Mouse (Mus musculus): ENCODE measurements around the gene Retreg3. TPM values are rescaled to one million over a fixed set of nuclear protein-coding genes. Genes with fewer than 3 reads are reported as not detected.

Retreg3 gene
- polyA plus RNA-seq (2016; fragmentation: Nextera tagmentation; extraction: Ambion mirVana): 19.7 and 20.2 TPM in 2 replicates

DNA sequence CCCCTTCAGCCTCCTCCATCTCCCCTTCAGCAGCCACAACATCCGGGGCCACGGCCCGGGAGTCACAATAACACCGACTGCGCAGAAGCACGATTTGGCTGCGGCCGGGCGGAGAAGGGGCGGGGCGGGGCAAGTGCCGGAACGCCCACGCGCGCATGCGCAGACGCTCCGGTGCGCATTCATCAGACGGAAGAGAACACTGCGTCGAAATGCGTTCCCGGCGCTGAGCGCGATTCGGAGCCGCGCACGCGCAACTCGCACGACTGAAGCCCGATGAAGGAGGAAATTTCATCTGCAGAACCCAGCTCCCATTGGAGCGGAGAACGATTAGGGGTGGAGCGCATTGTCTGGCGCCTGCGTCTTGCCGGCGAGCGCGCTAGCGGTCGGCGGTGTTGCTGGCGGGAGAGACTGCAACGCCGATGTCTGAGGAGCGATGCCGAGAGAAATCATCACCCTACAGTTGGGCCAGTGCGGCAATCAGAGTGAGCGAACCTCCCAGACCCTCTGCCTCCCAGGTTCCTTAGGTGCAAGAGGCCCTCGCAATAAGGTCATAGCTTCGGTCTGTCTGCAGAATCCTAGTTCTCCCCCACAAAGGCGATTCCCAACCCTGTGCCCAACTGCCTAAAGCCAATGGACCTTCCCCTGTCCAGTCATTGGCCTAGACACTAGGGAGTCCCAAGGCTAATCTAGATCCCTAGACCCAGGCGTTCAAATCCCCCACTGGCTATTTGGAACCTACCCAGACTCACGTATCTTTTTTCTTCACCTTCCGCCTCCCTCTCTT is at the start of gene Retreg3, which contains the start of gene Tubg1:
TSS of gene Retreg3 (minus strand) at position 133 of the 784 bp plus-strand sequence.
TSS of gene Tubg1 (plus strand) at position 178 of the 784 bp plus-strand sequence.
- H3K36me3 ChIP-seq (replicated peaks): peaks cover 57% of the 10 kb centered on the region

DNA sequence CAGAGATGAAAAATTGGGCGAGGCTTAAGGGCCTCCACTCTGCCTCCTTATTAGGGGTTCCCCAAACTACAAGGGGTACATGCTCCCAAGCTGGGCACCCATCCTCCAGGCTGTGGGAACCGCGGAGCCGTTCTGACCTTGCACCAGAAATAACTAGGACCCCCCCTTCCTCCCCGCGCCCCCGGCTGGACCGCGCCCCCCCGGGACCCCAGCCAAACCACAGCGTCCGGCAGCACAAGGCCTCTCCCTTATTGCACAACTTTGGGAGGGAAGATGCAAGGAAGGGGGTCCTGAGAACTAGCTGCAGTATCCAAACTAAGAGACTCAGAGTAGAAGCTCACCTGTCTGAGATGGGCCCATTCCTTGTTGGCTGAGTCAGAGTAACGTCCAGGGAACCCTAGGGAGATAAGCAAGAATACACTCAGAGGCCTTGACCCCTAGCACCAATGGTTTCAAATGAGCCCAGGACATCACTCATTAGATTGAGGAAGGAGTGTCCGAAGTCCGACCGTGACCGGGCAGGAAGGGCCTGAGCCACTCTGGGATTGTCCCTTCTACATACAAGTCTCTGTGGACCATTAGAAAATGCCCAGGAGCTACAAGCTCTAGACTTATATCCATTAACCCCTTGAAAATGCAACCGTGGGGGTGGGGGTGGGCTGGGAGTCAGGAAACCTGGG is 48.7 kb upstream of the Retreg3 start:
- Histone ChIP-seq H3K27ac (replicated peaks) (no peak overlapping the region), H3K36me3 (replicated peaks) (peaks cover 20% of the 10 kb centered on the region), H3K9me3 (no peaks in the 10 kb centered on the region), H3K4me1 (peaks cover 74% of the 10 kb centered on the region), H3K27me3 (replicated peaks; ENCODE audit: low read depth, poor library complexity, severe bottlenecking) (peaks cover 85% of the 10 kb centered on the region), H3K4me3 (no peak overlapping the region)
- no peak for DNase-seq (ENCODE audit: low spot score)
- 57% methylated on average over 18 of the region's 18 CpGs for WGBS

More for the DNA sequence above, at the start of gene Retreg3, which contains the start of gene Tubg1:
- Histone ChIP-seq H3K9me3 (no peaks in the 10 kb centered on the region), H3K4me3 (peak within 1 kb of the TSS; percentile 94), H3K27ac (replicated peaks) (peak within 1 kb of the TSS; percentile 93), H3K27me3 (replicated peaks; ENCODE audit: low read depth, poor library complexity, severe bottlenecking) (no peaks in the 10 kb centered on the region), H3K4me1 (peaks cover 34% of the 10 kb centered on the region)
- DNase-seq (ENCODE audit: low spot score): peak; percentile 100
- under 1% methylated on average over 61 of the region's 61 CpGs for WGBS

DNA sequence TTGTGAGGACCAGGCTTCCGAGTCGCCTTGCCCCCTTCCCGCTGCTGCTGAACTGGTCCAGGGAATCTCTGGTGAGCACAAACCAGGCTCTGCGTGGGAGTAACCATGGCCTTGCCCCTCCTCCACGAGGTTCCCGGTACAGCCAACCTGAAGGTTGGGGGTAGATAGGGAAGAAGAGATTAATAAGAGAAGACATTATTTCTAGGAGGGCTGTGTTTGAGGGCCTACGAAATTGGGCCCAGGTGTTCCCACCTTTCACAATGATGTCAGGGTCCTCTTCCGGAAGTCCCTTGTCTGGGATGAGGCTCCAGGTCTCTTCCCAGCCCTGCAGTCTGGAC is 48.2 kb upstream of the Retreg3 start:
- 38% methylated on average over 8 of the region's 8 CpGs for WGBS
- H3K4me1 ChIP-seq: peaks cover 74% of the 10 kb centered on the region

DNA sequence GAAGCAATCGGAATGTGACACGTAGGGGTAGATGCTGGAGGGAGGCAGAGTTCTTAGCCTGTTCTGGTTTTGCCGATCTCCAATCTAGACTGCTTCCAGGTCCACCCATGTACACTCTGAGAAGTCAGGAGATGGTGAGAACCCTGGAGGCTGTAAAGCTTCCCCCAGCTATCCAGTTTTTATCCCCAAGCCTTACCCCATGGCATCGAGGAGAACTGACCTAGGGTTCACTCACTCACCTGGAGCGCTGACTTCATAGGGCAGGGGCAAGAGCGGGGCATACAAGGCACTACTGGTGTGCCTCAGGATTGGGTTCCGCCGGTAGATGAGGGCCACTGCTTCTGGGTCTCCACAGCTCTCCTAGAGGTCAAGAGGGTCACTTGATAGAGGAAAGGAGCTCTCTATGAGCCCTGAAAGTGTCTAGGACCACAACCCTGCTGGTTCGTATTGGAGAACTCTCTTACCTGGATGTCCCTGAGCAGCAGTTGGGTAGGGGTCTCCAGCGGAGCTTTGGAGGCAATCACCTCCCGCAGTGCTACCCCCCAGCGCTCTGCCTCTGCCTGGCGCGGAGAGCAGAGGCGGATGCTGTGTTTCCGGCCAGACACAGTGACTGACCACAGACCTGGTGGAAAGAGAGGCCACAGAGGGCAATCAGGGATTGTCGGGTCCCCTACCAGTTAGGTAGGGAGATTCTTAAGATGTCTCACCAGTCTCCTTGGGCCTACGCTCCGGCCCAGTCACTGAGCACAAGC is 47.7 kb upstream of the Retreg3 start:
- Histone ChIP-seq H3K27ac (replicated peaks) (no peak overlapping the region), H3K36me3 (replicated peaks) (peaks cover 23% of the 10 kb centered on the region), H3K4me3 (peak overlapping the region; percentile 8; the same call in 1 of the 2 replicates), H3K9me3 (no peaks in the 10 kb centered on the region), H3K4me1 (peaks cover 75% of the 10 kb centered on the region), H3K27me3 (replicated peaks; ENCODE audit: low read depth, poor library complexity, severe bottlenecking) (peaks cover 88% of the 10 kb centered on the region)
- WGBS: 41% methylated on average over 19 of the region's 19 CpGs
- no peak for DNase-seq (ENCODE audit: low spot score)

More for the DNA sequence above, 48.2 kb upstream of the Retreg3 start:
- Histone ChIP-seq H3K27me3 (replicated peaks; ENCODE audit: low read depth, poor library complexity, severe bottlenecking) (peaks cover 85% of the 10 kb centered on the region), H3K9me3 (no peaks in the 10 kb centered on the region), H3K4me3 (0 out of 2 replicates have a peak overlapping the region, but pooled peaks have one; percentile 8), H3K36me3 (replicated peaks) (peaks cover 23% of the 10 kb centered on the region), H3K27ac (replicated peaks) (no peak overlapping the region)
- no peak for DNase-seq (ENCODE audit: low spot score)

DNA sequence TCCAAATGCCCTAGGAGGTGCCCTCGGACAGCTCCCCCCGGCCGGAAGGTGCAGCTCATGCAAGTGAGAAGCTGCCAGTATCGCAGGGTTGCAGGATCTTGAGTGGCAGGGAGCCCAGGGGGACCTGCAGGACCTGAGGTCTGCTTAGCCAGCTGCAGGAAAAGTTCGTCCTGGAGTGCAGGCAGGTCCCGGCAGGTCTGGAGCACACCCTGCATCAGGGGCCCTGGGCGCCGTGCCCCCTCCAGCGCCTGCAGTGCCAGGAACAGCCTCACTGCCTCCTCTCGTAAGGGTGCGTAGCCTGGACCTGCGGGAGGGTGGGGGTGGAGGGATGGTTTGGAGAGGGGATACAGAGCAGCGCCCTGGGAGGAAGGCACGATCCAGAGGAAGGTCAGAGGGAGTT is 46.7 kb upstream of the Retreg3 start:
- Histone ChIP-seq H3K4me1 (peaks cover 64% of the 10 kb centered on the region), H3K36me3 (replicated peaks) (peaks cover 23% of the 10 kb centered on the region), H3K9me3 (no peaks in the 10 kb centered on the region), H3K27me3 (replicated peaks; ENCODE audit: low read depth, poor library complexity, severe bottlenecking) (peaks cover 99% of the 10 kb centered on the region), H3K27ac (replicated peaks) (no peak overlapping the region), H3K4me3 (0 out of 2 replicates have a peak overlapping the region, but pooled peaks have one; percentile 25)
- WGBS: 33% methylated on average over 14 of the region's 14 CpGs
- no peak for DNase-seq (ENCODE audit: low spot score)

DNA sequence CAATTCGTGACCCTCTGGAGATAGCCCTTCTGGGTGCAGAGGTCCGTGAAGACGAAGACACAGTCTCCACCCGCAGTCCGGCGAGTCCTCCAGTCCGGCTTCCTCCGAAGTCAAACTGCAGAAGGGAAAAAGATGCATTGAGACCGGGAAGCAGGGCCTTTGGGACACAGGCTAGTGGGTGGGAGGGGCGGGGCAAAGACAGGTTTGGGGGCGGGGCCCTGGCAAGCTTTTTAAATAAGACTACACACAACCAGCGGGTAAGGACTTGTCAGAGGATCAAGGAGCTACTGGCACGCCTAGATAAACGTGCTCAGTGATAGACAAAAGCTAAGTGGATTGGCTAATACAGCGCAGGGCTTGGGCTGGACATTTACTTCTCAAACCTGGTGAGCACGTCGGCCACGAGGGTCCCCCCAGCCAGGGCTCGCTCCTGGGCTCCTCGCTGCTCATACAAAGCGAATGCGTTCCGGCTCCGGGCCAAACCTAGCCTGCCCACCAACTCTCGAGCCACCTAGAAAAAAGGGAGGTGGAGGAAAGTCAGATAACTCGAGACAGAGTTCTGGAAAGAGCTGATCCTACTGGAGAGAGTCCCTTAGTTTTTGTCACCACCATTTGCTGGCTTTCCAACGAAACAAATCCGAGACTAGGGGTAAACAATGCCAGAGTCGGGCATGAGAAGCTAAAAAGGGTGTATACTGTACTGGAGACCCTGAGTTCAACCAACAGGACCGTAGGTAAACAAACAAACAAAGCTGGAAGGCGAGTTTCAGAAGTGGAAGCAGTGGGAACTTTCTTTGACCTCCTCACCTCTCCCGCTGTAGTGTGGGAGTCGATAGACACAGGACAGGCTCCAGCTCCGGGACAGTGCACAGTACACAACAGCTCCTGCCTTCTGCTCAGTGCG is 45.2 kb upstream of the Retreg3 start:
- no peaks in the 10 kb centered on the region for H3K9me3 ChIP-seq
- 5% methylated on average over 35 of the region's 35 CpGs for WGBS
- peaks cover 23% of the 10 kb centered on the region for H3K36me3 ChIP-seq (replicated peaks)
- H3K4me3 ChIP-seq: peak overlapping the region; percentile 54
- peak; percentile 60 for DNase-seq (ENCODE audit: low spot score)
- no peak overlapping the region for H3K27ac ChIP-seq (replicated peaks)
- peaks cover 50% of the 10 kb centered on the region for H3K4me1 ChIP-seq
- H3K27me3 ChIP-seq (replicated peaks; ENCODE audit: low read depth, poor library complexity, severe bottlenecking): peaks cover 98% of the 10 kb centered on the region

DNA sequence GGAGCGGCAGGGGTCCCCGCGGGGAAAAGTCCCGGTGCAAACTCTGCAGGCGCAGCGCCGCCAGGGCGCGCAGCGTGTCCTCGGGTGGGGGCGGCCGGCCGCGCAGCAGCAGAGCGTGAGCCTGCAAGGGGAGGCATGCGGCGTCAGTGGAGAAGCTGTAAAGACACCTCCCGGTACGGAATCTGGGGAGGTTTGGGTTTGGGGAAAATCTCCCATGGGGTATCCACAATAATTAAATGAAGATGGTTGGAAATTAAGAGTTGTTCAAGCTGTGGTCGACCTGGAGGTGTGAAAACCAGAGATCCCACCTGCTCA is 44.6 kb upstream of the Retreg3 start:
- peak overlapping the region; percentile 54 for H3K4me3 ChIP-seq
- peak; percentile 46 for DNase-seq (ENCODE audit: low spot score)
- H3K36me3 ChIP-seq (replicated peaks): peaks cover 23% of the 10 kb centered on the region
- no peak overlapping the region; the same call in 1 of the 2 replicates for H3K27ac ChIP-seq (replicated peaks)
- peaks cover 44% of the 10 kb centered on the region for H3K4me1 ChIP-seq
- WGBS: 2% methylated on average over 21 of the region's 21 CpGs
- H3K9me3 ChIP-seq: no peaks in the 10 kb centered on the region
- peaks cover 92% of the 10 kb centered on the region for H3K27me3 ChIP-seq (replicated peaks; ENCODE audit: low read depth, poor library complexity, severe bottlenecking)

DNA sequence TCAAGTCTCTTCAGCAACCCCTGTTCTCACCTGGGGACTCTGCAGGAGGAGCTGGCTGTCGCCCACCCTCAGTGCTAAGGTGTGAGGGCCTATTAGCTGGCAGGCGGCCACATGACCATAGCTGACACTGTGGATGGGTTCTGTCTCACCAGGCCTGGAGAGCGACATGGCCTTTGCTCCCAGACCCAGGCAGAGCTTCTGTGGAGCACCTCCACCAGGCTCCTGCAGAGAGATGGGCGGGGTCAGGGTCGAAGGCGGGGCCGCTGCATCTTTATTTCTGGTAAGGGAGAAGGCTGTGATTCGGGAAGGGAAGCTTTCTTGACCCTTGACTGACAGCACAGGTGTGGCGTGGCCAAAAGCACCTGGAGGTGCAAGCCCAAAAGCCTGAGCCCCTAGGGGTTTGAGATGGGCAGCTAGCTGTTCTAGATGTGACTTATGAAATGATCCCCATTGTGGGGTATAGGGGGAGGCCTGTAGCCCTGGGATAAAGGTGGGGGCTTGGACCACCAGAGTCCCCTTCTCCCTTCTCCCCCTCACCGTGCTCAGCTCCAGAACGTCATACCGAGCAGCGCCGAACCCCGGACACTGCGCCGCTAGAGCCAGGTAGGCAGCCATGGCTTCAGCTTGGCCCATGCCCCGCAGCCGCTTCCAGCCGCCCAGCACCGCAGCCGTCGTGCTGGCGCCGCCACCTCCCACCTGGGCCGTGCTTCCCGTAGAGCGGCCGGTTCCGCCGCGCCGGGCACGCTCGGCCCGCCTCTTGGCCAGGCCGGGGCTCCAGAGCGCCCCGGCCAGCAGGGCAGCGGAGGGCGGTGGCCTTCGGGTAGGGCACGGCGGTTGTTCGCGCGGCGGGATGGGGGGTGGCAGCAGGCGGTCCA is 44.0 kb upstream of the Retreg3 start:
- DNase-seq (ENCODE audit: low spot score): peak; percentile 35
- no peak overlapping the region; the same call in 1 of the 2 replicates for H3K27ac ChIP-seq (replicated peaks)
- peaks cover 40% of the 10 kb centered on the region for H3K4me1 ChIP-seq
- WGBS: 6% methylated on average over 49 of the region's 49 CpGs
- peaks cover 23% of the 10 kb centered on the region for H3K36me3 ChIP-seq (replicated peaks)
- peaks cover 89% of the 10 kb centered on the region for H3K27me3 ChIP-seq (replicated peaks; ENCODE audit: low read depth, poor library complexity, severe bottlenecking)
- no peaks in the 10 kb centered on the region for H3K9me3 ChIP-seq
- peak overlapping the region; percentile 54 for H3K4me3 ChIP-seq

DNA sequence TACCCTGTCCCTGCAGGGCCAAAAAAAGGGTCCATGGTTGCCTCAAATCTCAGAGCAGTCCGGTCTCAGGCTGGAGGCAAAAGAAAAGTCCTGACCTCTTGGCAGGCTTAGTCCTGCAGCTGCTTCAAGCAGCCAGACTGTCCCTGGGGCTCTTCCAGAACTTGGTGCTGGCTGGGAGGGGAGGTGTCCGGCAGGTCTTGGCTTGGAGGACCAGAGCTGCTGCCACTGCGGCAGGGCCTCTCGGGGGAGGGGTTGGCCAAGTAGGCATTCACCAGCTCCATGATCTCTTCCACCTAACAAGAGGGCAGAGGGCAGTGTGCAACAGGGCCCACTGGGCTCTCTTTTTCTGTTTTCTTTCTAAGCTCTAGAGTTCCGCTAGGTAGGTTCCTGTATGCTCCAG is 43.1 kb upstream of the Retreg3 start:
- 44% methylated on average over 5 of the region's 5 CpGs for WGBS
- no peak overlapping the region for H3K27ac ChIP-seq (replicated peaks)
- H3K36me3 ChIP-seq (replicated peaks): peaks cover 22% of the 10 kb centered on the region
- no peak overlapping the region for H3K4me3 ChIP-seq
- no peak for DNase-seq (ENCODE audit: low spot score)
- peaks cover 85% of the 10 kb centered on the region for H3K27me3 ChIP-seq (replicated peaks; ENCODE audit: low read depth, poor library complexity, severe bottlenecking)
- H3K4me1 ChIP-seq: peaks cover 42% of the 10 kb centered on the region
- no peaks in the 10 kb centered on the region for H3K9me3 ChIP-seq

DNA sequence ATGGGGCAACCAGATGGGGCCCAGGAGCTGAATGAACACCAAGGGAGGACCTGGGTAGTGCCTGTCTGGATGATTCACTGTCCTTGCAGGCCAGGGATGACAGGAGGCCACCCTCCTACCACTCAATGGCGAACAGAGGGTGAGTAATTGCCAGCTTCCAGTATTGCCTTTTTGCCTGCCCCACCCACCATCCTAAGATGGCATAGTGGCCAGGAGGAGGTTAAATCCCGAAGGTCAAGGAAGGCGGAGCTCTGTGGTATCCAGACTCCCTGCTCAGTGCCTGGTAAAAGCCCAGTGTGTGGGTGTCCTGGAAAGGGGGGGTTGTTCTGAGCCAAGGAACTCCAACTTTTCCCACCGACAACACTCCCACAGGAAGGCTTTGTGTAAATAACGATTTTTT is 42.6 kb upstream of the Retreg3 start:
- DNase-seq (ENCODE audit: low spot score): no peak
- H3K9me3 ChIP-seq: no peaks in the 10 kb centered on the region
- H3K36me3 ChIP-seq (replicated peaks): peaks cover 17% of the 10 kb centered on the region
- H3K27ac ChIP-seq (replicated peaks): no peak overlapping the region
- H3K27me3 ChIP-seq (replicated peaks; ENCODE audit: low read depth, poor library complexity, severe bottlenecking): peaks cover 85% of the 10 kb centered on the region
- 47% methylated on average over 5 of the region's 5 CpGs for WGBS
- H3K4me1 ChIP-seq: peaks cover 37% of the 10 kb centered on the region
- H3K4me3 ChIP-seq: no peak overlapping the region

DNA sequence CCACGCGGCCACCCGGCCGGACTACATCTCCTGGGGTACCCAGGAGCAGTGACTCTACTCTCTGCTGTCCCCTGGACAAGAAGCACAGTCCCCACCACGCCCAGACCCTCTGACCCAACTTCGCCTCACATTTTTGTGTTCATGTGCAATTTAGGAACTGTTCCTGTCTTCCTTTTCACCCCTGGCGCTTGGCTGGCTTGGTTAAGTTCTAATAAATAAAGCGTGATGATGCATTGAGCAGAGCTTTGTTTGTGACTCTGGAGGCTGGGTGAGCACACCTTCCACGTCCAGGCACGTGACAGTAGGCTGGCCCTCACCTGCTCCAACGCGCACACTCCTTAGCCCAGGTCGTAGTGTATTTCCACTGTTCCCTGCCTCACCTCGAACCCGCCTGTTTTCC is 41.9 kb upstream of the Retreg3 start:
- peaks cover 13% of the 10 kb centered on the region for H3K36me3 ChIP-seq (replicated peaks)

More for the DNA sequence above, 41.9 kb upstream of the Retreg3 start:
- H3K27ac ChIP-seq (replicated peaks): no peak overlapping the region
- H3K27me3 ChIP-seq (replicated peaks; ENCODE audit: low read depth, poor library complexity, severe bottlenecking): peaks cover 83% of the 10 kb centered on the region
- H3K4me1 ChIP-seq: peaks cover 37% of the 10 kb centered on the region
- no peak overlapping the region for H3K4me3 ChIP-seq
- no peak for DNase-seq (ENCODE audit: low spot score)
- 87% methylated on average over 15 of the region's 15 CpGs for WGBS
- no peaks in the 10 kb centered on the region for H3K9me3 ChIP-seq
